Mouse (Mus musculus) embryonic fibroblast, embryonic 13.5 days (primary cell): ENCODE data around the gene Gm17324. TPM values are rescaled to one million over a fixed set of nuclear protein-coding genes. Genes with fewer than 3 reads are reported as not detected.

Experiments used
- H3K27ac ChIP-seq: 2 replicates; pipeline ENCODE4 v1.5.1; 2012; ENCODE audit warnings: low read length, control low read depth, inconsistent platforms; ENCODE audit not compliant: insufficient read depth
- H3K4me1 ChIP-seq: 2 replicates; pipeline ENCODE4 v1.6.1; 2011; ENCODE audit warnings: low read length; ENCODE audit not compliant: control insufficient read depth, insufficient read depth
- H3K4me3 ChIP-seq: 2 replicates; pipeline ENCODE4 v1.5.1; 2011; ENCODE audit warnings: mild to moderate bottlenecking, control low read depth, low read length; ENCODE audit not compliant: insufficient read depth
- CTCF ChIP-seq: IDR thresholded peaks from 2 replicates; pipeline ENCODE4 v1.5.1; 2011; ENCODE audit warnings: mild to moderate bottlenecking, control low read depth, low read length, moderate library complexity, borderline replicate concordance; ENCODE audit not compliant: insufficient read depth
- POLR2A ChIP-seq: IDR thresholded peaks from 2 replicates; pipeline ENCODE4 v1.6.1; 2011; ENCODE audit warnings: low read depth, mild to moderate bottlenecking, control low read depth, low read length, moderate library complexity
- polyA plus RNA-seq: library from polyadenylated mRNA; stranded (reverse); fragments of >200 nt; gene quantifications from 2 replicates; pipeline ENCODE4 v1.2.4, GENCODE M21; 2011; ENCODE audit warnings: low read depth; ENCODE audit not compliant: missing spikeins, insufficient read length

Gene Gm17324
- polyA plus RNA-seq, 1 experiment: not detected

- Histone ChIP-seq H3K4me1 (no peaks in the 10 kb centered on the region), H3K4me3 (no peak overlapping the region), H3K27ac (no peak overlapping the region)
- TF ChIP-seq CTCF: no peak
- no peak for TF ChIP-seq POLR2A
Measured at GRCm38 (mm10) chr9:78429551-78429950, 19.0 kb downstream of the Gm17324 start.

- Histone ChIP-seq H3K27ac (no peak overlapping the region), H3K4me3 (no peak overlapping the region), H3K4me1 (no peaks in the 10 kb centered on the region)
- TF ChIP-seq CTCF (no peak), POLR2A (no peak)
Measured at GRCm38 (mm10) chr9:78428870-78429432, 19.6 kb downstream of the Gm17324 start.

DNA sequence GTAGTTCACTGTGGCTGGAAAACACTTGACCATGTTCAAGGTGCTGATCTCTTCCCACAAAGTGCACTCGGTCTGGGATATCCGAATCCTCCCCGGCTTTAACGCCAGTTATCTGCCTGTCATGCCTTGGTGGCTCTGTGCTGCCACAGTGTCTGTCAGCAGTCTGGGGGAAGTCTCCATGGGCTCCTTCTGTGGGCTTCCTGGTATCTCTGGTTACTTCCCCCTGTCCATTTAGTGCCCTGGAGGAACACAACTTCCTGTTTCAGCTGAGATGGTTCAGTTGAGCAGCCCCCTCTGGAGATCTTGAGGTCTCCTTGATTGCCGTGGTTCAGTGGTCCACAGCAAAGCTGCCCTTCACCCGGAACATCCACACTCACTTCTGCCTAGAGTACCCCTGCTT is 20.4 kb downstream of the Gm17324 start:
- TF ChIP-seq POLR2A (no peak), CTCF (no peak)
- H3K27ac ChIP-seq: no peak overlapping the region
- no peak overlapping the region for H3K4me3 ChIP-seq
- H3K4me1 ChIP-seq: no peaks in the 10 kb centered on the region

- TF ChIP-seq CTCF (no peak), POLR2A (no peak)
- Histone ChIP-seq H3K4me1 (no peaks in the 10 kb centered on the region), H3K27ac (no peak overlapping the region), H3K4me3 (no peak overlapping the region)
Measured at GRCm38 (mm10) chr9:78427362-78427781, 21.2 kb downstream of the Gm17324 start.

DNA sequence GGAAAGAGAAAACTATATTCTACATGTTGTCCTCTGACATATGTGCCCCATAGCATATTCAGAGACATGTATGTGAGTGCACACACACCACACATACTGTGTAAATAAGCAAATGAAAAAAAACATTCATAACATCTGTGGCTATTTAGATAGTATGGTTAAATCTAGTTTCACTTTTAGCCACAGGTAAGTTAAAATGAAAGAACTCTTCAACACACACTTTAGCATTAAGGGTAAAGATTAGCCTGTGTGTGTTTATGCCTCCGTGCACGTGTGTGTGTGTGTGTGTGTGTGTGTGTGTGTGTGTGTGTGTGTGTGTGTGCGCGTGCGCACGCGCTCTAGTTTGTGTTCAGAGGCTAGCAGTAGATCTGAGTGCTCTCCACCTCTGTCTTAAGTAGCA is 47.0 kb downstream of the Gm17324 start:
- TF ChIP-seq POLR2A: no peak
- Histone ChIP-seq H3K27ac (no peak overlapping the region), H3K4me3 (no peak overlapping the region), H3K4me1 (no peaks in the 10 kb centered on the region)

DNA sequence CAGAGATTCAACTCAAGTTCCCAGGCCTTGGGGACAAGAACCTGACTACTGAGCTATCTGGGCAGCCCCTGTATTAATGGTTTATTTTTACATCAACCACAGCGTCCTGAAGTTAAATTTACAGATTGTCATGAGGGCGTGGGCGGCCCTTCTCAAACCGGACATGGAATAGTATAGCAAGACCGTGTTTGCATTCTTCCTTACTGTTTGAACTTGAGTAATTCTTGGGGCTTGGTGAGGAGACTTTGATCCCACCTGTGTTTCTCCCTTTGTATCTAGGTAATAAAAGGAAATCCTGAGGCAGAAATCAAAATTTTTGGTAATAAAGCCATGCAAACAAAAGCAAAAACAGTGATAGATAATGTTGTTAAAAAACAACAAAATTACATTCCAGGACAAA is 48.0 kb downstream of the Gm17324 start:
- Histone ChIP-seq H3K4me1 (no peaks in the 10 kb centered on the region), H3K4me3 (no peak overlapping the region), H3K27ac (no peak overlapping the region)
- TF ChIP-seq POLR2A: no peak
- TF ChIP-seq CTCF: no peak

Other genes starting within 250 kb of the Gm17324 start
- not detected in 2 replicates for gene Gsta1, start 218.1 kb downstream of the Gm17324 start, polyA plus RNA-seq
- 0.57 TPM in 1 of 2 replicates, not detected in the other for gene Gm3776, start 191.7 kb downstream of the Gm17324 start, polyA plus RNA-seq
- gene Gm10639, start 158.9 kb downstream of the Gm17324 start, polyA plus RNA-seq: not detected in 2 replicates
- gene Omt2a, start 134.0 kb downstream of the Gm17324 start, polyA plus RNA-seq: not detected in 2 replicates
- gene Omt2b, start 121.2 kb downstream of the Gm17324 start, polyA plus RNA-seq: not detected in 2 replicates
- not detected in 2 replicates for gene Gsta2, start 93.0 kb downstream of the Gm17324 start, polyA plus RNA-seq
- gene Dppa5a, start 80.6 kb downstream of the Gm17324 start, polyA plus RNA-seq: not detected in 2 replicates
- 0.47 TPM in 1 of 2 replicates, not detected in the other for gene Ooep, start 70.1 kb downstream of the Gm17324 start, polyA plus RNA-seq
- gene Ddx43, start 53.0 kb downstream of the Gm17324 start, polyA plus RNA-seq: 0.45 and 0.47 TPM in 2 replicates
- 5.1 and 5.8 TPM in 2 replicates for gene Cgas, start 5.5 kb downstream of the Gm17324 start, polyA plus RNA-seq
- 14.5 and 15.4 TPM in 2 replicates for gene Mto1, start 578 bp downstream of the Gm17324 start, polyA plus RNA-seq
- gene Eef1a1, start 40.4 kb upstream of the Gm17324 start, polyA plus RNA-seq: 16,028 and 17,695 TPM in 2 replicates
- gene Slc17a5, start 139.3 kb upstream of the Gm17324 start, polyA plus RNA-seq: 12.2 and 12.7 TPM in 2 replicates
- gene Cd109, start 166.8 kb upstream of the Gm17324 start, polyA plus RNA-seq: 124 and 188 TPM in 2 replicates